Mouse (Mus musculus) gonadal fat pad, adult 2 months (tissue): ENCODE results near the gene Olfr1276. TPM values are rescaled to one million over a fixed set of nuclear protein-coding genes. Genes with fewer than 3 reads are reported as not detected.

ENCODE experiments used
- DNase-seq: peaks from one replicate; pipeline ENCODE4 v3.0.0-alpha.2; 2012; ENCODE audit warnings: low read depth
- polyA plus RNA-seq: library from polyadenylated mRNA; depleted of rRNA; stranded (reverse); fragments of >200 nt; gene quantifications from 2 replicates; pipeline ENCODE4 v1.2.3, GENCODE M21; 2012; rRNA removed

Gene Olfr1276
- polyA plus RNA-seq, result not detected in 2 replicates

DNA sequence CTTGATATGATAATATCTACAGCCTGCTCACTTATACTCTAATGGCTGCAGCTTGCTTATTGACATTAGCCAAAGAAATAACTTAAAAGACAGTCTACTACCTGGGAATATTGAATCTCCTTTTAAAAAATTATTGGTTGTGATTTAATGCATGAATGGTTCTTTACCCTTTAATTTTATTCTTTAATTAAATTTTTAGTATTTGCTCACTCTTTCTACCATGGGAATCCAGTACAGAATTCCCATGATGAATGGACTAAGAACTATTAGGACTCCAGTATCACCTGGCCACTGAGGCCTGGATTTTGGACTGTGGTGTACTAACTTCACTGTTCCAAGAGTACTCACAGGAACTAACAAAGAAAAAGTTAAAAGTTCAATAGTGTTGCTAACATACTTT, at the start of gene Olfr1276:
TSS of gene Olfr1276 (plus strand) at position 301 of the 400 bp plus-strand sequence.
- DNase-seq, result no peak

DNA sequence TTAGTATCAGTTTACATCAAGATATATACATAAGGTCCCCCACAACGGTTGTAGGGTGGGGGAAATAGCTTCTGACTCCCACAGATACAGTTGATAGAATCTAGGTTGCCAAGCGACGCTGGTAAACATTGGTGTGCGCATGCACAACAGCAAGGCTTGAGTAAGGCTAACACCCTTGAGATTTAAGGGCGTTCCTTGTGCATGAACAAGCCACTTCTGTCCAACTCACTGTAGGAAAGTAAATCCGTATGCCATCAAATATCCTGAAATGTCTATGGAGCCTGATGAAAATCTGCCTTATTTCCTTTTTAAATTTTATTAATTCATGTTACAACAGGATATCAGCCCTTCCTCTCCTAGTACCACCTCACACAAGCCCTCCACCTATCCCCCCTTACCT, 24.8 kb upstream of the Olfr1276 start, which contains the start of gene 4930430A15Rik:
TSS of gene 4930430A15Rik (minus strand) at position 101 of the 400 bp plus-strand sequence.
- DNase-seq, result no peak

DNA sequence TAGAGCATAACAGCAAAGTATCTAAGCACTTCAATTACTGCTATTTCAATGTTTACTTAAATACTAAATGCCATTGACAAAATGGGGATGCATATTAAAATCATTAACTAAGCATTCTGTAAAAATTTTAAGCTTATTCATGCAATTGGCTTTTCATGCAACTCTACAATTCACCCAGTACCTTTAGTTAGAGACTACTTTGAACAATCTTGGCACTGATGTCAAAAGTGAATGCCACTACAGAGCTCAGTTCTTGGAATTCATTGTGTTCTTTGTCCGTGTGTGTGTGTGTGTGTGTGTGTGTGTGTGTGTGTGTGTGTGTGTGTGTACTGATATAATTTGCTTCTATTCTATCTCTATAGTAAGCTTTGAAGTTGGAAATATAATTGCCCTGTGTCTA, 19.1 kb upstream of the Olfr1276 start, which contains the start of gene Olfr1275:
TSS of gene Olfr1275 (minus strand) at position 101 of the 400 bp plus-strand sequence.
- DNase-seq, result no peak

DNA sequence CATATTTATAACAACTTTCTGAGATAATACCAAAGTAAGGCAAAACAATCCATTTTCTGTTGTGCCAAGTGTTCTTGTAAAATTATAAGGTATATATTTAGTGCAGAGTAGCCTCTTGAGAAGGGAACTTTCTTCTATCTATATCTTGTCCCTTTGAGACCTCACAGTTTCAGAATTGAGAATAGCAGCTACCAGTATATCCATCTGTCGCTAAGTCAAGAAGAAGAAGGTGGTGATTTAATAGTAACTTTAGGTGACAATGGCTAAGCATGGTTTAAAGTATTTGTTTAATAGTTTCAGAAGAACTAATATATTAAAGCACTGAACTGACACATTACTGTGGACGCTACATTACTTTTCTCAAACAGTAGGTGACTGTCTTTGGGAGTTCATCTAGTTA, 19.7 kb downstream of the Olfr1276 start, which contains the start of gene Olfr1277:
TSS of gene Olfr1277 (minus strand) at position 101 of the 400 bp plus-strand sequence.
- DNase-seq, result no peak

DNA sequence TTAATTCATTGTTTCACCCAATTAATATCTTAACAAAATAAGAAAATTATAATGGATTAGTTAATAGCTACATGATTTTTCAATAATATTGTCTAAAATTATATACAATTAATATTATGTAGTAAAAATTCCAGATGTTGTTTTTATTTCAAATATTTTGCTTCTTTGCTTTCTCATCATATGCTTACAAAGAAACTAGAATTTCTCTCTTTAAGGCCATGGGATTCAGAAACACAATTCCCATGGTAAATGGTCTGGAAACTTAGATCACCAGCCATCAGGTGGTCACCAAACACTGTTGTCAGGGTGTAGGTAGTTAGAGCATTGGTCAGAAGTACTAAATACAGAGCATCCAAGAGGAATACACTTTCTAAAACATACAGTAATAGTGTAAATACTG, 35.5 kb downstream of the Olfr1276 start, which contains the start of gene Olfr1278:
TSS of gene Olfr1278 (plus strand) at position 301 of the 400 bp plus-strand sequence.
- no peak for DNase-seq

DNA sequence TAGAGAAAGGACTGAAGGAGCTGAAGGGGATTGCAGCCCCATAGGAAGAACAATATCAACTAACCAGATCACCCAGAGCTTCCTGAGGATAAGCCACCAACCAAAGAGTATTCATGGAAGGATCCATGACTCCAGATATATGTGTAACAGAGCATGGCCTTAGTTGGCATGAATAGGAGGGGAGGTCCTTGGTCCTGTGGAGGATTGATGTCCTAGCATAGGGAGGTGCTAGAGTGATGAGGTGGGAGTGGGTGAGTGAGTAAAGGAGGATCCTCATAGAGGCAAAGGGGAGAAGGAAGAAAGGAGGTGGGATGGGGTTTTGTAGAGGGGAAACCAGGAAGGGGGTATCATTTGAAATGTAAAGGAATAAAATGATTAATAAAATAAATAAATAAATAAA, 44.2 kb downstream of the Olfr1276 start:
- no peak for DNase-seq

DNA sequence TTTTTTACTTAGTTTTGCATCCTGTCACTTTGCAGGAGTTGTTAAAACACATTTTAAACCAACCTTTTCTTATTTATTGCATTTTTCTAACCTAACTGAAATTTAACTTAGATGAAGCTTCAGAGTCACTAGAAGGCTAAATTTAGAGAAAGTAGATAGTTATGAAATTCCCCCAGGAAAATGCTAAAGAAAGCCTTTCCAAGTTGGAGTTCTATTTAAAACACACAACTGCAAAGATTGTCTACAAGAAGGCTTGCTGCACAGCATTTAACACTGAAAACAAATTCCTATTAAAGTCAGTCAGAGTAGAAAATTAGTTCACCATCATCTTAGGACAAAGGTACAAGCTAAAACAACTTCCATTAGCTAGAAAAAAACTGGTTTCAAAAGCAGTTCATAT, 46.1 kb downstream of the Olfr1276 start, which contains the start of gene Olfr1279:
TSS of gene Olfr1279 (plus strand) at position 262 of the 400 bp plus-strand sequence.
- DNase-seq, result no peak

Other genes starting within 250 kb of the Olfr1276 start
- gene Gm13941, start 148.5 kb upstream of the Olfr1276 start, polyA plus RNA-seq, result not detected in 2 replicates
- not detected in 2 replicates for gene Gm15130, start 101.6 kb upstream of the Olfr1276 start, polyA plus RNA-seq
- 0.14 TPM in 1 of 2 replicates, not detected in the other for gene 4930430A15Rik, start 24.9 kb upstream of the Olfr1276 start, polyA plus RNA-seq
- not detected in 2 replicates for gene Olfr1275, start 19.2 kb upstream of the Olfr1276 start, polyA plus RNA-seq
- gene Olfr1277, start 19.6 kb downstream of the Olfr1276 start, polyA plus RNA-seq, result not detected in 2 replicates
- not detected in 2 replicates for gene Olfr1278, start 35.6 kb downstream of the Olfr1276 start, polyA plus RNA-seq
- gene Olfr1279, start 46.1 kb downstream of the Olfr1276 start, polyA plus RNA-seq, result not detected in 2 replicates
- gene Olfr1280, start 59.5 kb downstream of the Olfr1276 start, polyA plus RNA-seq, result not detected in 2 replicates
- not detected in 2 replicates for gene Olfr1281, start 72.0 kb downstream of the Olfr1276 start, polyA plus RNA-seq
- gene Olfr1282, start 81.6 kb downstream of the Olfr1276 start, polyA plus RNA-seq, result not detected in 2 replicates
- not detected in 2 replicates for gene Olfr1283, start 112.3 kb downstream of the Olfr1276 start, polyA plus RNA-seq
- not detected in 2 replicates for gene Olfr1284, start 121.0 kb downstream of the Olfr1276 start, polyA plus RNA-seq
- gene Olfr1286, start 168.6 kb downstream of the Olfr1276 start, polyA plus RNA-seq, result not detected in 2 replicates
- not detected in 2 replicates for gene Olfr1287, start 194.6 kb downstream of the Olfr1276 start, polyA plus RNA-seq
- not detected in 2 replicates for gene Olfr1288, start 219.6 kb downstream of the Olfr1276 start, polyA plus RNA-seq
- gene Olfr1289, start 226.3 kb downstream of the Olfr1276 start, polyA plus RNA-seq, result not detected in 2 replicates
- not detected in 2 replicates for gene Olfr1290, start 239.3 kb downstream of the Olfr1276 start, polyA plus RNA-seq
- not detected in 2 replicates for gene Olfr1291-ps1, start 242.7 kb downstream of the Olfr1276 start, polyA plus RNA-seq